Mouse (Mus musculus): ENCODE results near the gene Slc10a4. TPM values are rescaled to one million over a fixed set of nuclear protein-coding genes. Genes with fewer than 3 reads are reported as not detected.

Slc10a4 gene
- 0.01 and 0.09 TPM in 2 replicates for polyA plus RNA-seq (2012; rRNA removed)

GRCm38 (mm10) chr5:73006784-73007581, at the start of gene Slc10a4:
Slc10a4 (plus strand) TSS chr5:73006883.

GRCm38 (mm10) chr5:72974602-72975001, 32.1 kb upstream of the Slc10a4 start, which contains the start of gene Gm10135:
Gm10135 (minus strand) TSS chr5:72974702.

Other genes starting within 250 kb of the Slc10a4 start
- 2.1 and 2.5 TPM in 2 replicates for gene Tec, start 138.4 kb upstream of the Slc10a4 start, polyA plus RNA-seq (2012; rRNA removed)
- gene Slain2, start 92.6 kb upstream of the Slc10a4 start, polyA plus RNA-seq (2012; rRNA removed): 4.8 and 5.1 TPM in 2 replicates
- gene Gm10135, start 32.2 kb upstream of the Slc10a4 start, polyA plus RNA-seq (2012; rRNA removed): not detected in 2 replicates
- 18.8 and 23.5 TPM in 2 replicates for gene Fryl, start 249.7 kb downstream of the Slc10a4 start, polyA plus RNA-seq (2012; rRNA removed)

Data from liver, embryonic 14 days (tissue).